Mouse (Mus musculus): ENCODE measurements around the gene Fam181a. TPM values are rescaled to one million over a fixed set of nuclear protein-coding genes. Genes with fewer than 3 reads are reported as not detected.

Gene Fam181a
- polyA plus RNA-seq, 1 experiment from 2014 or later, result 0.19 TPM

GRCm38 (mm10) chr12:103281491-103281890 is 29.3 kb upstream of the Fam181a start:
- no peaks in the 10 kb centered on the region for H3K36me3 ChIP-seq (ENCODE audit: control insufficient read depth, insufficient read depth, low read length)
- WGBS, result 31% methylated on average over 2 of the region's 2 CpGs
- ATAC-seq (ENCODE audit: insufficient number of reproducible peaks, insufficient read depth, low FRiP score, low read depth), result no peak

GRCm38 (mm10) chr12:103281912-103282311 is 28.9 kb upstream of the Fam181a start:
- H3K27me3 ChIP-seq (ENCODE audit: control insufficient read depth, insufficient read depth, low read length), result no peaks in the 10 kb centered on the region
- H3K9ac ChIP-seq (ENCODE audit: low read length), result no peak overlapping the region
- no peaks in the 10 kb centered on the region for H3K36me3 ChIP-seq (ENCODE audit: control insufficient read depth, insufficient read depth, low read length)
- no peak overlapping the region for H3K27ac ChIP-seq (replicated peaks in 1 of 2; ENCODE audit: control insufficient read depth in 1 of 2, insufficient read depth in 1 of 2, low read depth in 2 of 2, low read length in 2 of 2)
- H3K4me2 ChIP-seq (ENCODE audit: low read length), result no peak overlapping the region
- no peaks in the 10 kb centered on the region for H3K4me1 ChIP-seq (ENCODE audit: control insufficient read depth in 2 of 2, insufficient read depth in 2 of 2, low read length in 2 of 2)
- no peaks in the 10 kb centered on the region for H3K9me3 ChIP-seq (ENCODE audit: control insufficient read depth, low read length)
- ATAC-seq (ENCODE audit: insufficient number of reproducible peaks, insufficient read depth, low FRiP score, low read depth), result no peak
- H3K4me3 ChIP-seq (ENCODE audit: control insufficient read depth in 1 of 2, insufficient read depth in 1 of 2, low read depth in 1 of 2, low read length in 2 of 2), result no peak overlapping the region
- WGBS, result 25% methylated on average over 4 of the region's 4 CpGs

More at GRCm38 (mm10) chr12:103281491-103281890, 29.3 kb upstream of the Fam181a start:
- H3K4me3 ChIP-seq (ENCODE audit: control insufficient read depth in 1 of 2, insufficient read depth in 1 of 2, low read depth in 1 of 2, low read length in 2 of 2), result no peak overlapping the region
- H3K27ac ChIP-seq (replicated peaks in 1 of 2; ENCODE audit: control insufficient read depth in 1 of 2, insufficient read depth in 1 of 2, low read depth in 2 of 2, low read length in 2 of 2), result no peak overlapping the region
- no peaks in the 10 kb centered on the region for H3K4me1 ChIP-seq (ENCODE audit: control insufficient read depth in 2 of 2, insufficient read depth in 2 of 2, low read length in 2 of 2)
- H3K9me3 ChIP-seq (ENCODE audit: control insufficient read depth, low read length), result no peaks in the 10 kb centered on the region
- no peak overlapping the region for H3K4me2 ChIP-seq (ENCODE audit: low read length)
- H3K9ac ChIP-seq (ENCODE audit: low read length), result no peak overlapping the region
- no peaks in the 10 kb centered on the region for H3K27me3 ChIP-seq (ENCODE audit: control insufficient read depth, insufficient read depth, low read length)

GRCm38 (mm10) chr12:103282936-103283335 is 27.8 kb upstream of the Fam181a start:
- 49% methylated on average over 6 of the region's 6 CpGs for WGBS
- Histone ChIP-seq H3K4me2 (ENCODE audit: low read length) (no peak overlapping the region), H3K4me3 (ENCODE audit: control insufficient read depth in 1 of 2, insufficient read depth in 1 of 2, low read depth in 1 of 2, low read length in 2 of 2) (no peak overlapping the region), H3K36me3 (ENCODE audit: control insufficient read depth, insufficient read depth, low read length) (no peaks in the 10 kb centered on the region), H3K27me3 (ENCODE audit: control insufficient read depth, insufficient read depth, low read length) (no peaks in the 10 kb centered on the region), H3K9me3 (ENCODE audit: control insufficient read depth, low read length) (no peaks in the 10 kb centered on the region), H3K27ac (replicated peaks in 1 of 2; ENCODE audit: control insufficient read depth in 1 of 2, insufficient read depth in 1 of 2, low read depth in 2 of 2, low read length in 2 of 2) (no peak overlapping the region), H3K4me1 (ENCODE audit: control insufficient read depth in 2 of 2, insufficient read depth in 2 of 2, low read length in 2 of 2) (no peaks in the 10 kb centered on the region), H3K9ac (ENCODE audit: low read length) (no peak overlapping the region)
- no peak for ATAC-seq (ENCODE audit: insufficient number of reproducible peaks, insufficient read depth, low FRiP score, low read depth)

GRCm38 (mm10) chr12:103283411-103283810 is 27.4 kb upstream of the Fam181a start:
- WGBS, result 53% methylated on average over 3 of the region's 3 CpGs
- no peaks in the 10 kb centered on the region for H3K9me3 ChIP-seq (ENCODE audit: control insufficient read depth, low read length)
- no peaks in the 10 kb centered on the region for H3K27me3 ChIP-seq (ENCODE audit: control insufficient read depth, insufficient read depth, low read length)
- H3K4me3 ChIP-seq (ENCODE audit: control insufficient read depth in 1 of 2, insufficient read depth in 1 of 2, low read depth in 1 of 2, low read length in 2 of 2), result no peak overlapping the region
- ATAC-seq (ENCODE audit: insufficient number of reproducible peaks, insufficient read depth, low FRiP score, low read depth), result no peak
- H3K4me1 ChIP-seq (ENCODE audit: control insufficient read depth in 2 of 2, insufficient read depth in 2 of 2, low read length in 2 of 2), result no peaks in the 10 kb centered on the region
- H3K9ac ChIP-seq (ENCODE audit: low read length), result no peak overlapping the region
- no peaks in the 10 kb centered on the region for H3K36me3 ChIP-seq (ENCODE audit: control insufficient read depth, insufficient read depth, low read length)
- no peak overlapping the region for H3K27ac ChIP-seq (replicated peaks in 1 of 2; ENCODE audit: control insufficient read depth in 1 of 2, insufficient read depth in 1 of 2, low read depth in 2 of 2, low read length in 2 of 2)
- no peak overlapping the region for H3K4me2 ChIP-seq (ENCODE audit: low read length)

- Histone ChIP-seq H3K36me3 (ENCODE audit: control insufficient read depth, insufficient read depth, low read length) (no peaks in the 10 kb centered on the region), H3K9me3 (ENCODE audit: control insufficient read depth, low read length) (no peaks in the 10 kb centered on the region), H3K4me1 (ENCODE audit: control insufficient read depth in 2 of 2, insufficient read depth in 2 of 2, low read length in 2 of 2) (peaks cover 4 to 8% of the 10 kb centered on the region in 2 experiments; a peak in 3 of 4 replicates), H3K4me2 (ENCODE audit: low read length) (no peak overlapping the region), H3K4me3 (ENCODE audit: control insufficient read depth in 1 of 2, insufficient read depth in 1 of 2, low read depth in 1 of 2, low read length in 2 of 2) (no peak overlapping the region), H3K27ac (replicated peaks in 1 of 2; ENCODE audit: control insufficient read depth in 1 of 2, insufficient read depth in 1 of 2, low read depth in 2 of 2, low read length in 2 of 2) (no peak overlapping the region), H3K27me3 (ENCODE audit: control insufficient read depth, insufficient read depth, low read length) (no peaks in the 10 kb centered on the region), H3K9ac (ENCODE audit: low read length) (no peak overlapping the region)
- ATAC-seq (ENCODE audit: insufficient number of reproducible peaks, insufficient read depth, low FRiP score, low read depth), result no peak
- 72% methylated on average over 4 of the region's 4 CpGs for WGBS
These were observed 23.5 kb upstream of the Fam181a start for GRCm38 (mm10) chr12:103287276-103287675.

DNA sequence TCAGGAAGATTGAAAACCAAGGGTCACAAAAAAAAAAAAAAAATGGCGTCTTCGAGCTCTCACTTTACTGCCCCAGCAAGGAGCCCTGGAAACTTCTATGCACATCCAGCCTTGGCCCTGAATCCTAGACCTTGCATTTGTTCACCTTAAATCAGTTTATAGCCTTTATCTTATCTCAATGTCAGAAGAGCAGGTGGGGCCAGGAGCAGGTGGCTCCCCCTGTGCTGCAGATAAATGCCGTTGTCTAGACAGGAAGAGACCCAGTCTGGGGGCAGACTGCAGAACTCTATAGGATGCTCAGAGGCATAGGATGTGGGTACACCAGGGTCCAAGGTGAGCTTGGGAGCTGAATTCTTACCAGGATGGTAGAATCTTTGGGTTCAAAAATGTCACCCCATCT is 18.4 kb upstream of the Fam181a start:
- no peak overlapping the region for H3K4me2 ChIP-seq (ENCODE audit: low read length)
- ATAC-seq (ENCODE audit: insufficient number of reproducible peaks, insufficient read depth, low FRiP score, low read depth), result no peak
- H3K9me3 ChIP-seq (ENCODE audit: control insufficient read depth, low read length), result no peaks in the 10 kb centered on the region
- H3K4me1 ChIP-seq (ENCODE audit: control insufficient read depth in 2 of 2, insufficient read depth in 2 of 2, low read length in 2 of 2), result peaks cover 4 to 8% of the 10 kb centered on the region in 2 experiments; a peak in 3 of 4 replicates
- no peak overlapping the region for H3K9ac ChIP-seq (ENCODE audit: low read length)
- no peak overlapping the region for H3K27ac ChIP-seq (replicated peaks in 1 of 2; ENCODE audit: control insufficient read depth in 1 of 2, insufficient read depth in 1 of 2, low read depth in 2 of 2, low read length in 2 of 2)
- H3K27me3 ChIP-seq (ENCODE audit: control insufficient read depth, insufficient read depth, low read length), result no peaks in the 10 kb centered on the region
- H3K4me3 ChIP-seq (ENCODE audit: control insufficient read depth in 1 of 2, insufficient read depth in 1 of 2, low read depth in 1 of 2, low read length in 2 of 2), result no peak overlapping the region
- WGBS, result 73% methylated on average over 3 of the region's 3 CpGs
- H3K36me3 ChIP-seq (ENCODE audit: control insufficient read depth, insufficient read depth, low read length), result no peaks in the 10 kb centered on the region

DNA sequence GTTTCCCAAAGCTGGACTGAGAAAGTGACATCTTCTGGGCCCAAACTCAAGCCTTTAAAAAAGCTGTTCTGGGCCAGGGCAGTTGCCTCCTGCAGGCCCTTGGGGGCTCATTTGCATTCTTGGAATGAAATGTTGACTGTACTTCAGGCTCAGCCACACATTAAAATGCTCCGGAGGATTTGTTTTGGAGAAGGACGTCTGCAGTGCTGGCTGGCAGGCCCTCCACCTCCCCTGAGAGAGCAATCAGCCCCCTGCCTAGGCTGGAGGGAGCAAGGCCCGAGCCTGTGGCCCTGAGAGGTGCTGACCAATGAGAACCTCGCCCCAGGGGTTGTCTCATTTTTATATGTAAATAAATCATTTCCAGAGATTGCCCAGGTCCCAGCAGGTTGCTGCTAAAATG is 14.5 kb upstream of the Fam181a start:
- ATAC-seq (ENCODE audit: insufficient number of reproducible peaks, insufficient read depth, low FRiP score, low read depth), result no peak
- WGBS, result 19% methylated on average over 4 of the region's 4 CpGs
- Histone ChIP-seq H3K4me2 (ENCODE audit: low read length) (no peak overlapping the region), H3K9me3 (ENCODE audit: control insufficient read depth, low read length) (no peaks in the 10 kb centered on the region), H3K36me3 (ENCODE audit: control insufficient read depth, insufficient read depth, low read length) (no peaks in the 10 kb centered on the region), H3K4me1 (ENCODE audit: control insufficient read depth in 2 of 2, insufficient read depth in 2 of 2, low read length in 2 of 2) (peaks cover 0 to 3% of the 10 kb centered on the region in 2 experiments; a peak in 2 of 4 replicates), H3K27me3 (ENCODE audit: control insufficient read depth, insufficient read depth, low read length) (0 out of 2 replicates have a peak, but pooled peaks cover 2% of the 10 kb centered on the region), H3K4me3 (ENCODE audit: control insufficient read depth in 1 of 2, insufficient read depth in 1 of 2, low read depth in 1 of 2, low read length in 2 of 2) (no peak overlapping the region), H3K27ac (replicated peaks in 1 of 2; ENCODE audit: control insufficient read depth in 1 of 2, insufficient read depth in 1 of 2, low read depth in 2 of 2, low read length in 2 of 2) (no peak overlapping the region), H3K9ac (ENCODE audit: low read length) (no peak overlapping the region)

GRCm38 (mm10) chr12:103300493-103300892 is 10.3 kb upstream of the Fam181a start:
- 77% methylated on average over 9 of the region's 9 CpGs for WGBS
- Histone ChIP-seq H3K4me2 (ENCODE audit: low read length) (no peak overlapping the region), H3K9ac (ENCODE audit: low read length) (no peak overlapping the region), H3K9me3 (ENCODE audit: control insufficient read depth, low read length) (no peaks in the 10 kb centered on the region), H3K27me3 (ENCODE audit: control insufficient read depth, insufficient read depth, low read length) (0 out of 2 replicates have a peak, but pooled peaks cover 2% of the 10 kb centered on the region), H3K4me3 (ENCODE audit: control insufficient read depth in 1 of 2, insufficient read depth in 1 of 2, low read depth in 1 of 2, low read length in 2 of 2) (no peak overlapping the region), H3K27ac (replicated peaks in 1 of 2; ENCODE audit: control insufficient read depth in 1 of 2, insufficient read depth in 1 of 2, low read depth in 2 of 2, low read length in 2 of 2) (no peak overlapping the region), H3K36me3 (ENCODE audit: control insufficient read depth, insufficient read depth, low read length) (no peaks in the 10 kb centered on the region), H3K4me1 (ENCODE audit: control insufficient read depth in 2 of 2, insufficient read depth in 2 of 2, low read length in 2 of 2) (0 out of 4 replicates have a peak, but pooled peaks cover 0 to 3% of the 10 kb centered on the region in 2 experiments)
- no peak for ATAC-seq (ENCODE audit: insufficient number of reproducible peaks, insufficient read depth, low FRiP score, low read depth)
